Mouse (Mus musculus) erythroid progenitor cell, adult 5-6 weeks (primary cell): ENCODE results near the gene Nol9. TPM values are rescaled to one million over a fixed set of nuclear protein-coding genes. Genes with fewer than 3 reads are reported as not detected.
"Not testable (repeated sequence)": the region's sequence is repeated elsewhere in the genome, so short reads cannot be mapped to it uniquely, and the experiment has no call there.

Source experiments
- ATAC-seq: replicated peaks from 2 replicates; pipeline ENCODE4 v1.8.0; 2016; ENCODE audit warnings: moderate number of reproducible peaks, mild to moderate bottlenecking, moderate TSS enrichment, inconsistent platforms; ENCODE audit not compliant: poor library complexity, low FRiP score, severe bottlenecking
- total RNA-seq, 2 experiments: library from RNA; stranded (forward) in 1 of 2; stranded (reverse) in 1 of 2; fragments of 150-400 nt in 1 of 2; fragments of 186-747, 209-891 nt in 1 of 2; gene quantifications; 2 replicates each; pipeline versions ENCODE4 v1.2.3 to v1.2.4; 2015 to 2017; ENCODE audit warnings: low replicate concordance in 2 of 2

Nol9 gene
- total RNA-seq, 2 experiments from 2014 or later = 4.9 to 7.1 TPM

GRCm38 (mm10) chr4:152009076-152010051 is 29.8 kb upstream of the Nol9 start:
- no peak for ATAC-seq

DNA sequence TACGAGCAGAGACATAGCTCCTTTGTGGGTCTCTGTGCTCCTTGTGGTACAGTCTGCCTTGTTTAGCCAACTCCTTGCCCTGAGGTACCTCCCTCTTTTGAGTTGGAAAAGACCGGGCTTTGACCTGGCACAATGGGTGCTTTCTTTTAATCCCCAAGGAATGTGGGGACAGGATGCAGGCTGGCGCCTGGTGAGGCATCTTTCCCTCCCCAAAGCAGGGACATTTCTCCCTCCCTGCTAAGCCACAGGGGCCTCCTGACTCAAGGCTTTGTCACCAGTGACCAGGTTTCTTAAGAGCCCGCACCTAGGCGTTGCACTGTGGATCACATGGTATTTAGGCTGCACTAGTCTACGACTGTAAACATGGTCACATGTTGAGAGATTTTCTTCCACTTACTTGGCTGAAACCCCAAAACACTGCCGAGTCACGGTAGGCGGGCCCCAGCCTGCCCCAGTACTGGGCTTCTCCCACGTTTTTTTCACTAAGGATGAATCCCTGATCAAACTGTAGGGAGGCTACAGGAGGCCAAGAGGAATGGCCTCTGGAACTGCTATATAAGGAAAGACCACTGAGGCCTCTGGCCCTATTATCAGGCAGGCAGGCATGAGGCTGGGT is 28.9 kb upstream of the Nol9 start:
- peak; percentile 57 for ATAC-seq

DNA sequence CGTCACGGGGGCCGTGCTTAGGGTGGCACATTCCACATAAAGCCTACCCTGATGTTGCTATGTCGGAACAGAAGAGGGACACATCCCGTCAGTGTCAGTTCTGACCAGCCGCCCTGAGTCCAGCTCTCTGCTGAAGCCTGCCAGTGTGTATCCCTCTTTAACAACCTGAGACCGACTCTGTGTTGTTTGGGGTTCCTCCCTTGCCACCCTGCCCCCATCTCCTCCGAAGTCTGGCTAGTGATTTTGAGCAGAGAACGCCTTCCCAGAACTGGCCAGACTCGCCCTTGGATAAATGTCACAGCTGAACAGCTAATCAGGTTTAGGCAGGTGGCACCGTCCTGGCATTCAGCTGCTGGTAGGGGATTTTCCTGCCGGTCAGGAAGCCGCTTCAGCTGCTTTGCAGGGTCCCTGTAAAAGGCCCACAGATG is 28.4 kb upstream of the Nol9 start:
- no peak for ATAC-seq

GRCm38 (mm10) chr4:152011171-152011760 is 27.9 kb upstream of the Nol9 start:
- no peak for ATAC-seq

- no peak for ATAC-seq
Measured at GRCm38 (mm10) chr4:152012109-152012508, 27.0 kb upstream of the Nol9 start.

- ATAC-seq = no peak
Measured at GRCm38 (mm10) chr4:152013036-152013813, 25.9 kb upstream of the Nol9 start.

- no peak for ATAC-seq
Measured at GRCm38 (mm10) chr4:152019073-152019472, 20.0 kb upstream of the Nol9 start.

DNA sequence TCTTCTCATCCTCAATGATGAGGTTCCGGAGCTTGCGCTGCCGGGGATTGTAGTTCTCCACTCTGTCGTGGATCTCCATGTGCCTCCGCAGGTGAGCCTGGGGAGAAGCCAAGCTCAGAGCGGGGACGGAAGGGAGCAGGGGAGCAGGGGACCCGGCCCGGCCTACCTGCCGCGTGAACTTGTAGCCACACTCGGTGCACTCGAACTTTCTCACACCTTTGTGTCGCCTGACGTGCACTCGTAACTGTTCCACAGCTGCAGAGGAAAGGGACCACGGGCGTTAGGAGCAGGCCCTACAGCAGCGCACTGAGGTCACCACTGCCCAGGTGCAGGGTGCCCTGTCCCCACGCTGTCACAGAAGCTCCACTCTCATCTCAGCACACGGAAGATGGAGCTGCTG is 19.1 kb upstream of the Nol9 start:
- ATAC-seq = no peak

GRCm38 (mm10) chr4:152021568-152022097 is 17.5 kb upstream of the Nol9 start:
- ATAC-seq = no peak

GRCm38 (mm10) chr4:152022506-152022905 is 16.6 kb upstream of the Nol9 start:
- no peak for ATAC-seq

DNA sequence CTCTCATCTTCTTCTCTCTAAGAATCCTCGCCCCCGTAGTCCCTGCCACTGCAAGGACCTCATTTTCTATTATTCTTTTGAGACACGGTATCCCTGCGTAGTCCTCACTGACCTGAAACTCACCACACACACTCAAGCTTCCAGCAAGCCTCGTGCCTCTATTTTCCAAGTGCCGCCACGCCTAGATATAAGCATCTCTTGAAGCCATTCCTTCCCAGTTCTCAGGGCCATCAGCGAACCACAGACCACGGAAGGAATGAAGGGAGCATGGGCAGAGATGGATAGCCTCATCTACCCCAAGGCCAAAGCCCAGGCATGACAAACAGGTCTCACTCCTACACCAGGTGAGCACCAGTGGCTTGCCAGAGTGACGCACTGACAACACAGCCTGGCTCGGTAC is 14.6 kb upstream of the Nol9 start:
- ATAC-seq = no peak

DNA sequence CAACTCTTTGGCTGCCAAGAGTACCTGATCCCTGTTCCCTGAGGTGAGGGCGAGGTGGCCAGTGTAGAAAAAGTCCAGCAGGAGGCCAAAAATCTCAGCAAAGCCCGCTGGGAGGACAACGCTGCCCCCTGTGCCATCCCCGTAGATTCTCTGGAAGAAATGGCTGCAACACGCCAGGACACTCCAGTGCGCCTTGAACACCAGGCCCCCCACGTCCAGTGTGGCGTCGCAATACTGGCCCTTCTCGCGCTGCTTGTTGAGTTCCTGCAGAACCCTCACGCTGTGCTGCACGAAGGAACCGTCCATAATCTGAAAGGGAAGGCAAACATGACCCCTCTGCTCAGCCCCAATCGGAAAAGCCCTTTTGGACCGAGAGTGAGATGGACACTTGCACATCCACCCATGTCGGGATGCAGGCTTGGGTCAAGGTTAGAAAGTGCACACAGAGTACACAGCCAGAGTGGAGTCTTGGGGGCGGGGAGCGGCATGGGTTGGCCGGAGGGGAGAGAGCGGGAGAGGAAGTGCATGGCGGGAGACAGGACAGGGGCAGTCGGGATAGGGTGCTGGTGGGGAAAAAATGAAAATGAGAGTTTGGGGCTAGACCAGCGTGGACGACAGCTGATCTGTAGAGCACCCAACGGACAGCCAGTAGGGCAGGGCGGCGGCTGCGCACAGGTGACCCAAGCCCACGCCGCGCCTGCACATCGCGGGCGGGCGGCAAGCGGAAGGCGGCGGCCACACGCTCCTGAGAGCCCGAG is 12.2 kb upstream of the Nol9 start:
- ATAC-seq = peak; percentile 17; the same call in 1 of the 2 replicates

DNA sequence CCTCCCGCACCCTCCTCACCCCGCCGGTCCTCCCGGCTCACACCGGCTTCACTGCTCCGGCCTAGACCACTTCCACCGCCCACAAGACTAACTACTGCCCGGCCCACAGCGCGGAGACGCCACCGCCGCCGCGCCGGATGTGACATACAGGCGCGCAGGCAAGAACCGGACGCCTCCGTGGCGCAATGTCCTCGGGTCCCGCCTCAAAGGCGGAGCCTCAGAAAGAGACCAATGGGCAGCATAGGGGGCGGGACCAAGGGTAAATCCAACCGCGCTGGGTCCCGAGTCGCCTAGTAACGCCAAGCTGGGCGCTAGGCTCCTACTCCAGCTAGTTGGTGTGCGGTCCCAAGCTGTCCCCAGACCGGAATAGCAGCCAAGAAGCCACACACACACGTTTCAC is 11.6 kb upstream of the Nol9 start, which contains the start of gene Zbtb48:
Gene Zbtb48, minus strand, starts transcription at position 148 of the 400 bp plus-strand sequence.
- peak; percentile 96 for ATAC-seq

- no peak for ATAC-seq
Measured at GRCm38 (mm10) chr4:152028456-152028855, 10.7 kb upstream of the Nol9 start.

DNA sequence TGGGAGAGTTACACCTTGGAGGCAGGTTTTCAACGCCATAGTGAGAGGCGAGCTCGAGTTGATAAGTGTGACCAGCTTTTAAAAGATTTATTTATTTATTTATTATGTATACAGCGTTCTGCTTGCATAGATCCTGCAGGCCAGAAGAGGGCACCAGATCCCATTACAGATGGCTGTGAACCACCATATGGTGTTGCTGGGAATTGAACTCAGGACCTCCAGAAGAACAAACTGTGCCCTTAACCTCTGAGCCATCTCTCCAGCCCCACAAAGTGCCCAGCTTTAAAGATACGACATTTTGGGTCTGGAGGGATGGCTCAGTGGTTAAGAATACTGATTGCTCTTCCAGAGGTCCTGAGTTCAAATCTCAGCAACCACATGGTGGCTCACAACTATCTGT is 10.0 kb upstream of the Nol9 start:
- no peak for ATAC-seq

- ATAC-seq = no peak
Measured at GRCm38 (mm10) chr4:152029997-152030396, 9.1 kb upstream of the Nol9 start.

DNA sequence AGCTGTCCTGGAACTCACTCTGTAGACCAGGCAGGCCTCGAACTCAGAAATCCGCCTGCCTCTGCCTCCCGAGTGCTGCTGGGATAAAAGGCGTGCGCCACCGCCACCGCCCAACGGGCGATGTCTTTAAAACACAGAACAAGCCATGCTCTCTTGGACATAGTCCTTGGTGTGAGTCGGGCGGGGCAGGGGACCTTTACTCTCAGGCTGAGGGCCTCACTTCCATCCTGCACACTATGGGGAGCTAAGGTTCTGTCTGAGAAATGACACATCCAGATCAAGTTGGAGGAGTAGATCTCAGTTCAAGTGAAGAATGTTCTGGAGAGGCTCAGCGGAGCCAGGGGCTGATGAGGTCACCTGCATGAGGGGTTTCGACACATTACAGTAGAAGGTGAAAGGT is 6.2 kb upstream of the Nol9 start:
- ATAC-seq = no peak

- ATAC-seq = not testable (repeated sequence)
Measured at GRCm38 (mm10) chr4:152036464-152036863, 2.7 kb upstream of the Nol9 start.
